Mouse (Mus musculus): ENCODE measurements around the gene Gm11111.
"Not testable (repeated sequence)": the region's sequence is repeated elsewhere in the genome, so short reads cannot be mapped to it uniquely, and the experiment has no call there.

Gene Gm11111

GRCm38 (mm10) chr5:98552395-98552794, at the start of gene Gm11111:
Gene Gm11111, plus strand, starts transcription at chr5:98552695.
- DNase-seq: no peak

- DNase-seq: no peak
These were observed 36.3 kb upstream of the Gm11111 start for GRCm38 (mm10) chr5:98516214-98516613.

- DNase-seq: no peak
These were observed 32.4 kb upstream of the Gm11111 start for GRCm38 (mm10) chr5:98520118-98520517.

- DNase-seq: no peak
These were observed 30.1 kb upstream of the Gm11111 start for GRCm38 (mm10) chr5:98522270-98522977.

GRCm38 (mm10) chr5:98523050-98523449, 29.4 kb upstream of the Gm11111 start:
- DNase-seq: no peak

GRCm38 (mm10) chr5:98523783-98524182, 28.7 kb upstream of the Gm11111 start:
- no peak for DNase-seq

GRCm38 (mm10) chr5:98541333-98541732, 11.2 kb upstream of the Gm11111 start:
- DNase-seq: no peak

- DNase-seq: no peak
These were observed 2.2 kb upstream of the Gm11111 start for GRCm38 (mm10) chr5:98550285-98550684.

- DNase-seq: no peak
These were observed 1.6 kb upstream of the Gm11111 start for GRCm38 (mm10) chr5:98550873-98551272.

- no peak for DNase-seq
These were observed 511 bp downstream of the Gm11111 start for GRCm38 (mm10) chr5:98552811-98553601.

- no peak for DNase-seq
These were observed 8.8 kb downstream of the Gm11111 start for GRCm38 (mm10) chr5:98561301-98561700.

GRCm38 (mm10) chr5:98562806-98563205, 10.3 kb downstream of the Gm11111 start:
- no peak for DNase-seq

- no peak for DNase-seq
These were observed 11.3 kb downstream of the Gm11111 start for GRCm38 (mm10) chr5:98563801-98564200.

GRCm38 (mm10) chr5:98566461-98567193, 14.1 kb downstream of the Gm11111 start:
- no peak for DNase-seq

GRCm38 (mm10) chr5:98568481-98568880, 16.0 kb downstream of the Gm11111 start:
- no peak for DNase-seq

GRCm38 (mm10) chr5:98569029-98569513, 16.6 kb downstream of the Gm11111 start:
- DNase-seq: no peak

GRCm38 (mm10) chr5:98572392-98572791, 19.9 kb downstream of the Gm11111 start:
- DNase-seq: no peak

GRCm38 (mm10) chr5:98574711-98575470, 22.4 kb downstream of the Gm11111 start:
- DNase-seq: no peak

GRCm38 (mm10) chr5:98575471-98575834, 23.0 kb downstream of the Gm11111 start:
- DNase-seq: no peak

- not testable (repeated sequence) for DNase-seq
These were observed 24.0 kb downstream of the Gm11111 start for GRCm38 (mm10) chr5:98576538-98576937.

GRCm38 (mm10) chr5:98578398-98578797, 25.9 kb downstream of the Gm11111 start:
- no peak for DNase-seq

- DNase-seq: no peak
These were observed 28.3 kb downstream of the Gm11111 start for GRCm38 (mm10) chr5:98580811-98581210.

- DNase-seq: no peak
These were observed 29.6 kb downstream of the Gm11111 start for GRCm38 (mm10) chr5:98582051-98582450.

Data from thymus, adult 18-20 months (tissue).